Mouse (Mus musculus): ENCODE measurements at regions not wholly inside any gene's neighbourhood (a gene's known extent, or its start where the extent isn't known, plus 50 kb on each side); places are given as distances from the start of the nearest gene placed in this dataset.
"Not testable (repeated sequence)": the region's sequence is repeated elsewhere in the genome, so short reads cannot be mapped to it uniquely, and the experiment has no call there.

DNA sequence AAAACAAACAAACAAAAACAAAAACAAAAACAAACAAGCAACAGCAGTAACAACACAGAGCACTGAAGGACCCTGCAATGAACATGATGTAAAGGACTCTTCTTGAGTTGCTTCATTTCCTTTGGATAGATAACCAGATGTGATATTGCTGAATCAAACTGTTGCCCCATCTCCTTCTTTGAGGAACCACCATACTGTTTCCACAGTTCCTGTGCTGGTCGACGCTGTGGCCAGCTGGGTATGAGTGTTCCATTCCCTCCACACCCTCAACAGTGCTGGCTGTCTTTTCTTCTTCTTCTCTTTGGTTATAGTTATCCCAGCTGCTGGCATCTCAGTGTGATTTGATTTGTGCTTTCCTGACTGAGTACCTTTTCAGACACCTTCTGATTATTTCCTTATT lies 152.3 kb downstream of the Mterf1b start:
- no peaks in the 10 kb centered on the region for H3K27me3 ChIP-seq (replicated peaks)
- no peak overlapping the region for H3K4me3 ChIP-seq (replicated peaks)
- H3K36me3 ChIP-seq (replicated peaks; ENCODE audit: low read length) = no peaks in the 10 kb centered on the region
- TF ChIP-seq FLI1 (IDR thresholded peaks at IDR 0.05; ENCODE audit: low read length) (no peak), GATA1 (IDR thresholded peaks at IDR 0.05; ENCODE audit: borderline replicate concordance, low read length) (no peak)
- H3K4me1 ChIP-seq = no peaks in the 10 kb centered on the region
- H3K9me3 ChIP-seq = no peaks in the 10 kb centered on the region

DNA sequence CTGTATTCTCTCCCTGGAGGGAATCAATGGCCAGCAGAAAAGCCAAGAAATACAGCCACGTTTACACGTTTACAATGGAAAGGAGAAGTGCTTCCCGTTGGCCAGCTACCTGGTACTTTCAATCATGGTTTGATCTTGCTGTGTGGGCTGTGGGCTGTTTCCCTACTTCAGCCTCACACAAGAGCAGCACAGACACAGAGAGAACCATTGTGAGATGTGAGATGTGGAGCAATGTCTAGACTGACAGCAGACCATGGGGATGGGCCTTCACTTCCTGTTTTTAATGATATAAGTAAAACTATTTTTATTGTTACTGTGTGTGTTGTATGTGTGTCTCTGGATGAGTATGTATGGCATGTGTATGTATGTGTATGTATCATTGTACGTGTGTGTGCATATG lies 156.2 kb downstream of the Mterf1b start:
- H3K4me1 ChIP-seq = no peaks in the 10 kb centered on the region
- H3K4me3 ChIP-seq (replicated peaks) = no peak overlapping the region
- no peaks in the 10 kb centered on the region for H3K27me3 ChIP-seq (replicated peaks)
- H3K36me3 ChIP-seq (replicated peaks; ENCODE audit: low read length) = no peaks in the 10 kb centered on the region
- no peaks in the 10 kb centered on the region for H3K9me3 ChIP-seq
- TF ChIP-seq GATA1 (IDR thresholded peaks at IDR 0.05; ENCODE audit: borderline replicate concordance, low read length) (no peak), FLI1 (IDR thresholded peaks at IDR 0.05; ENCODE audit: low read length) (no peak)

DNA sequence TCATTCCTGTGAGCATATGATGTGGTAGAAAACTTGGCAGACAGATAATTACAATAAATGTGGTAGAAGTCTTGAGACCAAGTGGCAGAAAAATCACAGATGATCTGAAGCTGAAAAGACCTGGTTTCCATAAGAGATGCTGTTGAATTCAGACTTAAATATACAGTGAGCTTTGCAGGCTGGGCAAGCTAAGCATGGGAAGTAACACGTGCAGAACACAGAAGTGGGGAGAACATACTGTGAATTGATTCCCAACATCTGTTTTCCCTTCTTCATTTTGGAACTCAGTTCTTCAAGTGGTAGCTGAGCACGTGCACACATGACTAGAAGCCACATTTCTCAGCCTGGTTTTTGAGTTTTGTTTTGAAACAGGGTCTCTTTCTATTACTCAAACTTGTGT lies 157.8 kb downstream of the Mterf1b start:
- H3K4me1 ChIP-seq = no peaks in the 10 kb centered on the region
- H3K4me3 ChIP-seq (replicated peaks) = no peak overlapping the region
- no peaks in the 10 kb centered on the region for H3K36me3 ChIP-seq (replicated peaks; ENCODE audit: low read length)
- TF ChIP-seq GATA1 (IDR thresholded peaks at IDR 0.05; ENCODE audit: borderline replicate concordance, low read length) (no peak), FLI1 (IDR thresholded peaks at IDR 0.05; ENCODE audit: low read length) (no peak)
- H3K27me3 ChIP-seq (replicated peaks) = no peaks in the 10 kb centered on the region
- no peaks in the 10 kb centered on the region for H3K9me3 ChIP-seq

DNA sequence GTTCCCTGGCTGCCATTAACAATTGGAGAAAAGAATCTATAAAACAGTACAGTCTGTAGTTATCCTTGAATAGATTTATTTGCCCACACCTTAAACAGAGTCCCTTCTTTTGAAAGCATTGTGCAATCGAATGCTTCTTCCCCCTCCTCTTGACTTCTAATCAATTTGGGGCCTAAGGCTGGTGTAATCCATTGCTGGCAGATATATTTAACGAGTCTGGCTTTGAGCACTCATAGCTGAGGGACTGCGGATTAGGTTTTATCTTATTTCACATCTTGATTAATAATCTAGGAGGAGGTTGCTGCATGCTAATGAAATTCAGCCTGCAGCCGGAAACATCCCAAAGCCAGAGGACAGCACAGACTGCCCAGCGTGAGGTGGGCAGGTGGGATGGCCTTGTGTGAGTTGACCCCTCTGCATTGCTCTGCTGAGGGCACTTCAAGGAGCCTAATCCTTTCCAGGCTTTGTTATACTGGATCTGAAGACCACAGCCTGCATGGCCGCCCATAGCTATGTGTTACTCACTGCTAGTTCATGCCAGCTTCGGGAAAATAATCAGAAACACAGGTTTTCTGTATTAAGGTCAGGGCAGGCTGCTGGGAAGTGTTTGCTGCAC lies 163.6 kb downstream of the Mterf1b start:
- Histone ChIP-seq H3K4me1 (no peaks in the 10 kb centered on the region), H3K4me3 (replicated peaks) (no peak overlapping the region), H3K9me3 (peaks cover 3% of the 10 kb centered on the region; the same call in 1 of the 2 replicates), H3K36me3 (replicated peaks; ENCODE audit: low read length) (no peaks in the 10 kb centered on the region), H3K27me3 (replicated peaks) (no peaks in the 10 kb centered on the region)
- TF ChIP-seq FLI1 (IDR thresholded peaks at IDR 0.05; ENCODE audit: low read length) (no peak), GATA1 (IDR thresholded peaks at IDR 0.05; ENCODE audit: borderline replicate concordance, low read length) (no peak)

DNA sequence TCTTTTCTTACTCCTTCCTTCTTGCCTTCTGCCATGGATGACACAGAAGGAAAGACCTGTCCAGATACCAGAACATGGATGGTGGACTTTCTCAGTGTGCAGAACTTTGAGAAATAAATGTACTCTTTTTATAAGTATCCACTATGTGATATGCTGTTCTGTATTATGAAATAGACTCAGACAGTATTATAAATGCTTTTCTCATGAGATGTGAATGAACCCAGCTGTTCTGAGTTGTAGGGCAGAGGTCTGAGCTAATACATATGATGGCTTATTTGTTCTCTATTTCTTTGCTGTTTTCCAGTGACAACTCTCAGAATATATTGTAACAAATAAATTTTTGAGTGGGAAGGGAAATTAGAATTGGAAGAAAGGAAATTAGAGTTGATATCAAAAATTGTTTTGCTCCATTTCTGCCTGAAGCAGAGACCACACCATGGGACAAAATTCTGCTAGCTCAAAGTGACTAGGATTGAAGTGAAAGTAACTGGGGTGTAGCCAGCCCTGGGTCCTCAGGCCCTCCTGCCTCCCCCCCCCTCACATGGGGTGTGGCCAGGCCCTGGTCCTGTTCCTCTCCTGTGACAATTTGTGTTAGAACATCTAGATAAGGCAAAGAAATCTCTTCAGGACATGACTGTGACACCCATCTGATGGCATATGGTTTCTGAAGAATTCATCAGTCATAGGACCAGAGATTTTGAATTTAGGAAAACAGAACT lies 164.5 kb downstream of the Mterf1b start:
- not testable (repeated sequence) for H3K9me3 ChIP-seq; H3K4me1 ChIP-seq; H3K36me3 ChIP-seq (replicated peaks; ENCODE audit: low read length); H3K4me3 ChIP-seq (replicated peaks); H3K27me3 ChIP-seq (replicated peaks)

DNA sequence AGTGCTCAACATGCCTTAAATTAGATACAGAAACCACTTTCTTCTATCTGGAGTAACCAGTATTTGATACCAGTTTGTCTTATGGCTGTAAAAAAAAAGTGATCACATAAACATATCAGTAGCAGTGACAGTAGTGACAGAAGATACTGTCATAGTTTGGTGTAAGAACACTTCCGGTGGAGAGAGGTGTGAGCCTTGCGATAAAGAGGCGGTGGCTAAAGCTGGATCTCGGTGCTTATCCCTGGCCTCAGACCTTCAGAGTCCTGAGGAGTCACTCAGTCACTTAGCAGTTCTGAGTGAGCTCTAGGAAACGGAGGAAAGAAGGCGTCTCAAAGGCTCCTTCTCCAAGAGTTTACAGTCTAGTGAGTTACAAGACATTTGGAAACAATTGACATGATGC lies 169.4 kb downstream of the Mterf1b start:
- H3K27me3 ChIP-seq (replicated peaks); H3K36me3 ChIP-seq (replicated peaks; ENCODE audit: low read length); H3K4me3 ChIP-seq (replicated peaks); H3K9me3 ChIP-seq; H3K4me1 ChIP-seq: not testable (repeated sequence)

DNA sequence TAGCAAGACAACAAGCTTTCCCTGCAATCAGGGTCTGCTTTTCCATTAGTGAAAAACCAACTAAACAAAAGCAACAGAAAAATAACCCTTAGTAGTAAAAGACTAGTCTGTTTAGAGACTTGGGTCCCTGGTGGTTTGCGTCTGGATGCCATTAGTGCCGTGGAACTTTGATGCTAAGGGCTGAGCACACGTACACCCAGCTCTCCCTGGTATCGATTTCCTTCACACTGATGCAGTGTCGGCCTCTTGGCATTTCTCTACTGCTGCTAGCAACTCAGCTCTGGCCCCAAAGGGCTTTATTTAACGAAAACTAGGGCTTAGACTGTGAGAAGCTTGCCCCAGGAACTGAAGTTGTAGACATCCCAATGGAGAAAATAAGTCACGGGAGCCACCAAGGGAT lies 192.6 kb downstream of the Mterf1b start:
- H3K9me3 ChIP-seq; H3K4me1 ChIP-seq; H3K36me3 ChIP-seq (replicated peaks; ENCODE audit: low read length); H3K4me3 ChIP-seq (replicated peaks); H3K27me3 ChIP-seq (replicated peaks): not testable (repeated sequence)

DNA sequence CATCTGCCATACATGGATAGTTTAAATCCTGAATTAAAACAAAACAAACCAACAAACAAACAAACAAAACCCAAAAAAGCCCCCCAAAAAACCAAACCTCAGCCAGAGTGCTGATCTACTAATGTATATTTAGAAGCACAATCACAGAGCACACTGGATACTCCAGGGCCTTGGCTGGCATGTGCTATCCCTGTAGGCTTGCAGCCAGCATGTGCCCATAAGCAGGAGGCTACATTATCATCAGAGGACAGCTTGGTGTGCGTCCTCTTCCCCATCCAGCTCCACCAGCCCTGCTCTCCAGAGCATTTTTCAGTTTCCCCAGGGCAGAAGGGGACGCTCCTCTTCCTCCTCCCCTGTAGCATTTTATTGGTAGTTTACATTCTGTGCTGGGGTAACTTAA lies 198.9 kb downstream of the Mterf1b start:
- Histone ChIP-seq H3K9me3 (no peaks in the 10 kb centered on the region), H3K36me3 (replicated peaks; ENCODE audit: low read length) (no peaks in the 10 kb centered on the region), H3K4me1 (no peaks in the 10 kb centered on the region), H3K27me3 (replicated peaks) (no peaks in the 10 kb centered on the region), H3K4me3 (replicated peaks) (no peak overlapping the region)
- no peak for TF ChIP-seq FLI1 (IDR thresholded peaks at IDR 0.05; ENCODE audit: low read length)
- TF ChIP-seq GATA1 (IDR thresholded peaks at IDR 0.05; ENCODE audit: borderline replicate concordance, low read length) = no peak

DNA sequence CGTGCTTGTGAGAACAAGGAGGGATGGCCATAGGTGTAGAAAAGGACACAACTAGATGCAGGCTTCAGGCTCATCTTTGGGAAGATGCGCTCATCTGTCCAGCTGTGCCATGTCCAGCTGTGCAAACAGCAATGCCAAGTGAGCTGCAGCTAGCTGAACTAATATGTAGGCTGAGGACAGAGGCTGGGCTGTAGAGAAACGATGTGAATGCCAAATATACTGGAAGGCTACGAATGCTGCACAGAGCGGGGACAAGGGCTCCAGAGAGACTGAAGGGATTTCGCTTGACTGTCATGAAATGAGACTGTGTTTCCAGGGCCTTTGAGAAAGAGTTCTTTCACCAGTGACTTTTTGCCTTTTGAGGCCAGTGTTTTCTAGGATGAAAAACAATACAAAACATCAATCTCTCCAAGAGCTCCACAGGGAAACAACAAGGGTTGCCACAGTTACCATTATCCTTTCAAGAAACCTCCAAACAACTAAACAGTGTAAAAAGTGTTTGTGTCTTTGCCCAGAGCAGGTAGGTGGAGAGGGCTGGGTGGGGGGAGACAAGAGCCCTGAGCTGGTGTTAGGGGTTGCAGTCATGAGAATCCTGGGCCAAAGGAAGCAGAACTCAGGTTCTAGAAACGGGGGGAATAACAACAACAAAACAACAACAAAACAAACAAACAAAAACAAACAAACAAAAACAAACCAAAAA lies 202.3 kb downstream of the Mterf1b start:
- H3K36me3 ChIP-seq (replicated peaks; ENCODE audit: low read length); H3K27me3 ChIP-seq (replicated peaks); H3K4me3 ChIP-seq (replicated peaks); H3K9me3 ChIP-seq; H3K4me1 ChIP-seq: not testable (repeated sequence)

DNA sequence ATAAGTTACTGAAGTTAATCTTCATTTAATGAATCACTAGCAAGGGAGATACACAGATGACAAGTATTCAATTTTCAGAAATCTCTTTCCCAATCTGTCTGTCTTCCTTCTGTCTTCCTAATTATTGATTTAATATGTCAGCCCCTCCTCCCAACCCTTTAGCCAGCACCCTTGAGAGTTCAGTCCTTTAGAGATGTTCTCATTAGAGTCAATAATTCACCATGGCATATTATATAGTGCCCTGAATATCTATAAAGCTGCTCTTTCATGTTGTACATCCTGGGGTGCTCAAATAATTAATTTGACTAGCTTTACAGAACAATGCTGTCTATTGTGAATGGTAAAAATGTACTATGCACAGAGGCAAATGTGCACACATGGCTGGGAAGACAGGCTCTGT lies 205.9 kb downstream of the Mterf1b start:
- H3K9me3 ChIP-seq = no peaks in the 10 kb centered on the region
- no peak overlapping the region for H3K4me3 ChIP-seq (replicated peaks)
- TF ChIP-seq FLI1 (IDR thresholded peaks at IDR 0.05; ENCODE audit: low read length) (no peak), GATA1 (IDR thresholded peaks at IDR 0.05; ENCODE audit: borderline replicate concordance, low read length) (no peak)
- H3K4me1 ChIP-seq = no peaks in the 10 kb centered on the region
- H3K27me3 ChIP-seq (replicated peaks) = no peaks in the 10 kb centered on the region
- H3K36me3 ChIP-seq (replicated peaks; ENCODE audit: low read length) = no peaks in the 10 kb centered on the region

DNA sequence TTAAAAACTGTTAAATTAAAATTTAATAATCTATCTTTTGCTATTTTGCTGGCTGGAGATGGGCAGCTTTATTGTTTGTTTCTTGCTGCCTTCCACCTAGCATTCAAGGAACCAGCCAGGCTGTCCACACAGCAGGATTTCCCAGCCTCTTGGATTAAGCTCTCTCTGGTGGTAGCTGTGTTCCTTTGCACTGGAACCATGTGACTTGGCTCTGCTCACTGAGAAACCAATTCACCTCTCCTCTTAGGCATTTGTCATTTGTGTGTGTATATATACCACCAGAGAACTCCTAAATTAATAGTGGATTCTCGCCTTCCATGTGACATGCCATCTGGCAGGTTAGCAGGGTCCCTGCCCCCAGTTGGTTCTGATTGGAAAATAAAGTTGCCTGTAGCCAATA lies 225.6 kb downstream of the Mterf1b start:
- no peaks in the 10 kb centered on the region for H3K27me3 ChIP-seq (replicated peaks)
- no peaks in the 10 kb centered on the region for H3K9me3 ChIP-seq
- H3K4me3 ChIP-seq (replicated peaks) = no peak overlapping the region
- H3K36me3 ChIP-seq (replicated peaks; ENCODE audit: low read length) = no peaks in the 10 kb centered on the region
- H3K4me1 ChIP-seq = no peaks in the 10 kb centered on the region
- no peak for TF ChIP-seq FLI1 (IDR thresholded peaks at IDR 0.05; ENCODE audit: low read length)
- no peak for TF ChIP-seq GATA1 (IDR thresholded peaks at IDR 0.05; ENCODE audit: borderline replicate concordance, low read length)
